Mouse (Mus musculus) spleen, embryonic (tissue): ENCODE data around the gene Gjb2.
"Not testable (repeated sequence)": the region's sequence is repeated elsewhere in the genome, so short reads cannot be mapped to it uniquely, and the experiment has no call there.

Source experiments
- CTCF ChIA-PET: fragments of 350-600 bp; sonication (Branson Sonifier 250); formaldehyde crosslinking; loops from one replicate; lab custom pipeline; 2022; lab: Charles Lee

Gjb2 gene

DNA sequence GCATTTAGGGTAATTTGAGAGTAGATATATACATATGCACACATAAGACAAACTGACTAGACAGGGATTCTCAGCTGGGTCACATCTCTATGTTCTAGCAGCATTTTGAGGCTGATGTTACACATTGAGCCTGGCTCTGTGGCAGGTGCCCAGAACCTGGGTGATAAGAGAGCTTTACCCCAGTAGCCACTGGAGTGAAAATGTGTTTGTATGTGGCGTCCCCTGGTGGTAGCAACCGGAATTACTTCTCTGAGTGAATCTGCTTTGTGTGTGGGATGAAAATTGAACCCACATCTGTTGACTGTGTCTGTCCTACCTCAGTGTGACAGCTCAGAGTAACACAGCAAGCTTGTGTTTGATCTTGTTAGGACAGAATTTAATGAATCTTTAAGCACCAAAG is 34.6 kb downstream of the Gjb2 start:
- CTCF ChIA-PET, result not testable (repeated sequence)

DNA sequence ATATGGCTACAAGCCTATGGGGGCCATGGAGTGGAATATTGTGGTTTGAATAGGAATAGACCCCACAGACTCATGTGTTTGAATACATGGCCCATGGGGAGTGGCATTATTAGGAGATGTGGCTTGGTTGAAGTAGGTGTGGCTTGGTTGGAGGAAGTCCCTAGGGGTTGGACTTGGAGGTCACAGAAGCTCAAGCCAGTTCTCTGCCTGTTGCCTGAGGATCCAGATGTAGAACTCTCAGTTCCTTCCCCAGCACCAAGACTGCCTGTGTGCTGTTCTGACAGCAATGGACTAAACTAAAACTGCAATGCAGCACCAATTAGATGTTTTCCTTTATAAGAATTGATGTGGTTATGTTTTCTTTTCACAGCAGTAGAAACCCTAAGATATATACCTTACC is 38.4 kb downstream of the Gjb2 start:
- CTCF ChIA-PET, result no interaction called here

DNA sequence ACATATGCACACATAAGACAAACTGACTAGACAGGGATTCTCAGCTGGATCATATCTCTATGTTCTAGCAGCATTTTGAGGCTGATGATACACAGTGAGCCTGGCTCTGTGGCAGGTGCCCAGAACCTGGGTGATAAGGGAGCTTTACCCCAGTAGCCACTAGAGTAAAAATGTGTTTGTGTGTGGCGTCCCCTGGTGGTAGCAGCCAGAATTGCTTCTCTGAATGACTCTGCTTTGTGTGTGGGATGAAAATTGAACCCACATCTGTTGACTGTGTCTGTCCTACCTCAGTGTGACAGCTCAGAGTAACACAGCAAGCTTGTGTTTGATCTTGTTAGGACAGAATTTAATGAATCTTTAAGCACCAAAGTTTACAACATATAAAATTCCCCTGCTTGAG is 44.5 kb downstream of the Gjb2 start:
- CTCF ChIA-PET, result not testable (repeated sequence)

DNA sequence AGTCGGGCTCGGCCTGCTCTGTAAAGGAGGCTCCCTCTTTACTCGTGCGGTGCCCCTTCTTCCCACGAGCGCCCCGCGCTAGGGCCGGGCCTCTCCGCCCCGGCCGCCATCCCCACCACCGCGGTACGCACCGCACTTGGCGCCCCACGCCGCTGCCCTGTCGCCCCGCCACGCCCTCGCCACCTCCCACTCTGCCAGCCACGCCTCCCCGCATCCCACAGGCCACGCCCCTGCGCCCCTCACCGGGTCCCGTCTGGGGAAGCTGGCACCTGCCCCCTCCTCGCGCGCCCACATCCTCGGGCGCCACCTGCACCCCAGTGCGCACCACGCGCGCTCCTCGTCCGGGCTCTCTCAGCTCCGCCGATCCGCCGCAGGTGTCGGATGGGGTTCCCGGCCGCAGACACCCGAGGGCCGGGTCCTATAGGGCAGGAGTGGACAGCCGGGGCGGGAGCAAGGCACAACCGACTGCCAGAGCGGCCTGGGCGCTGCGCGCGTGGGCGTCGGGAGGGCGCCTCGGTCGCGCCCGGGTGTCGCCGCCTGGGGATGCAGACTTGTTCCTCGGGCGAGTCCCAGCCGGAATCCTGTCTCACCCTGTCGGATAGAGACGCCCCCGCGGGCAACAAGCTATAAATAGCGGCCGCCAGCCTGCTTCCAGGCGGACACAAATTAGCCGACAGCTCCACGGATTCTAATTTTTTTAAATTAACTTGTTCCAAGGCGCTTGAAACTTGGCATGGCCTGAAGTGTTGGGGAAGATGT is 46.8 kb downstream of the Gjb2 start, which contains the start of gene Gja3:
Gene Gja3, minus strand, starts transcription at position 538 of the 759 bp plus-strand sequence.
- CTCF ChIA-PET, result no interaction called here

DNA sequence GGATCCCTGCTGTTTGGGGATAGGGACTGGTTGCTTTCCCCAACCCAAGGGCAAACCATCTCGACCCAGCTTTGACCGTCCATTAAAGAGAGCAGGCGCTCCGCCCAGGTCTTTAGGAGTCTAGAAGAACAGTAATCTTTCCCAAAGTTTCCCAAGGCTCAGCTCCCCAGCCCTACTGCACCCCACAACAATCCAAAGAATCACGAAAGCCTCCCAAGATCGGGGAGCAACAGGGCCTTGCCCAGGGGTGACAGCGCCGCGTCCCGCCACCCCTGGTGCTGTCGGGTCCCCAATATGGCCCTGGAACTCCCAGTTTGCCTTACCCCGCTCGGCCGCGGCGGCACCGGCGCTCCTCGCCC is 47.3 kb downstream of the Gjb2 start:
- CTCF ChIA-PET, result no interaction called here

DNA sequence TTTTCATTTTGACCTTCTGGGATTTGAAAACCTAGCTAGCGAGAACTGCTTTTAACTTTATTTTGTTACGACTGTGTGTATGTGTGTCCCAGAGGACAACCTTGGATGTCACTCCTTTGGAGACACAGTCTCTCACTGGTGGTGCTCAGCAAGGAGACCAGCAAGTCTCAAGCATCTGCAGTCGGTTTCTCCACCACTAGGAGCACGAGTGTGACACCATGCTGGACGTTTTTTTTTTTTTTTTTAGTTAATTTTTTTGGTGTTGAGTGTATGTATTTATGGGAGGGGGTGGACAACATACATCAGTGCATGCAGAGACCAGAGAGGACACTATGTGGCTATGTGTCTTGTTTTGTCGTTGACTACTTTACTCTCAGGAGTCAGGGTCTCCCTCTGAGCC is 51.8 kb downstream of the Gjb2 start:
- CTCF ChIA-PET, result no interaction called here
